Mouse (Mus musculus) adrenal gland, adult 2 months (tissue): ENCODE results near the gene Rnf182. TPM values are rescaled to one million over a fixed set of nuclear protein-coding genes. Genes with fewer than 3 reads are reported as not detected.

Experiments used
- DNase-seq: peaks from one replicate; pipeline ENCODE4 v3.0.0; 2021
- polyA plus RNA-seq: library from polyadenylated mRNA; depleted of rRNA; stranded (reverse); fragments of >200 nt; gene quantifications from 2 replicates; pipeline ENCODE4 v1.2.3, GENCODE M21; 2012; rRNA removed
- total RNA-seq, 2 experiments: library from RNA; stranded (reverse); gene quantifications; 2 replicates each; pipeline ENCODE4 v1.2.3; 2021

The Rnf182 gene
- total and polyA plus RNA-seq, 3 experiments = 0.16 to 1.9 (median 0.32) TPM

DNA sequence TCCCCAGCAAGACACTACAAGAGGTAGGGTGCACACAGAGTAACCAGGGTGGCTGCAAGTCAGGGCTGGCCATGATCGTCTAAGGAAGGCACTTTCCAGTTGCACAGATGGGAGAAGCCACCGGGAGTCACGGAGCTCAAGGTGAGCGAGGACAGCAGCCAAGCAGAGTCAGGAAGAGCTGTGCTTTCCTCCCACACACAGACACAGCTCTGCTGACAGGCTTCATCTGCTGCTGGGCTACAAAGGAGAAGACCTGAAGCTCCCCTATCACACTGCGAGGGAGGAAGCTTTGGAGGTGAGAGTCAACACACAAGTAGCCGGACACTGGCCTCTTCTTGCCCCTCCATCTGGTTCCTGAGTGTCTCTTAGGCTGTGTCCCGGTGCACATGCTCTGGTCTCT, 83.0 kb downstream of the Rnf182 start:
- no peak for DNase-seq

GRCm38 (mm10) chr13:43703471-43703870, 88.0 kb downstream of the Rnf182 start:
- DNase-seq = no peak

- DNase-seq = no peak
Measured at GRCm38 (mm10) chr13:43704533-43705116, 89.1 kb downstream of the Rnf182 start.

DNA sequence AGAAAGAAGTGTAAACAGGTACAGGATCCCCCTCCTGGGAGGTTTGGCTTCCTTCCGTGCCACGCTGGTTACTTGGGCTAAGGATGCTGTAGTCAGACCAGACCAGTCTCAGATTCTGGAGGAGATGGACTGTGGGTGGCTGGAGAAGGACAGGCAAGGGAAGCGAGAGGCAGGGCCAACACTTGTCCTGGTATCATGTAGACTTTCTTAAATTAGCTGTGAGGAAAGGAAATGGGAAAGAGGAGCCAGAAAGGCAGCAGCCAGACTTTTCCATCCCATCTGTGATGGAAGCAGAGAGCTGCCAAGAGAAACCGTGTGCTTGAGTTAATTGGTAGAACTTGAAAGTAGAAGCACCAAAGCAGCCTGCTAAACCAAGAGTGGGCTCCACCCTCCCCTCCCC, 90.9 kb downstream of the Rnf182 start:
- no peak for DNase-seq

DNA sequence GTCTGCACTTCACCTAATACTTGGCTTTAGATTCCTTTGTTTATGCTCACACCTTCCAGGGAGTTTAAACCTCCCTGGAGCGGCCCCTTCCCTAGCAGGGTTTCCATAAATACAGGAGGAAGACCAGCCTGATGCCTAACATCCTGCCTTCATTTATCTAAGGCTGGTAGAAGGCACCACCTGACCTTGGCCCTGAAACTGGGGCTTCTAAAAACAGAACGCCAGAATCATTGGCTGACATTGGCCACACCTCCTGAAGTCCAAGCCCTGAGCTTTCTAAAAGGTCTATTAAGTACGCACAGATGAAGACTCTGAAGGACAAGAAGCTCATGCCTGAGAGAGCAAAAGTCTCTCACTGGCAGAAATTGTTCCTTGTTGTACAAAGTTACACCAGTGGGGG, 94.0 kb downstream of the Rnf182 start:
- peak; percentile 26 for DNase-seq

GRCm38 (mm10) chr13:43711708-43712314, 96.3 kb downstream of the Rnf182 start:
- DNase-seq = no peak

DNA sequence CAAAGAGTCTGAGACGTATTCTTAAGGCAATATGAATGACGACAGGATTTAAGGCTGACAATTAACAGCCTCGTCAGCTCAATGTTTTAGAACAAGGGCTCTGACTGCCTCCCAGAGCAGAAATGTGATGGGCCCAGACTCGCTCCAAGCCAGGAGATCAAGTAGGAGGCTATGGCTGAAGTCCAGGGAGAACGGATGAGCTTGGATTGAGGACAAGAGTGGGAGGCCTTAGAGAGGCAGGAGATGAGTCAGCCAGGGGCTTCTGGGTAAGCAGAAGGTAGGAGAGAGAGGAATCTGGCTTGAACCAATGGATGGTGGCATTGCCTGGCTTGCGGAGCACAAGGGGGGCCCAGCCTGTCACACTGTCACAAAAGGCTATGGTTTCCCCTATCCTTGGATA, 99.2 kb downstream of the Rnf182 start:
- no peak for DNase-seq

DNA sequence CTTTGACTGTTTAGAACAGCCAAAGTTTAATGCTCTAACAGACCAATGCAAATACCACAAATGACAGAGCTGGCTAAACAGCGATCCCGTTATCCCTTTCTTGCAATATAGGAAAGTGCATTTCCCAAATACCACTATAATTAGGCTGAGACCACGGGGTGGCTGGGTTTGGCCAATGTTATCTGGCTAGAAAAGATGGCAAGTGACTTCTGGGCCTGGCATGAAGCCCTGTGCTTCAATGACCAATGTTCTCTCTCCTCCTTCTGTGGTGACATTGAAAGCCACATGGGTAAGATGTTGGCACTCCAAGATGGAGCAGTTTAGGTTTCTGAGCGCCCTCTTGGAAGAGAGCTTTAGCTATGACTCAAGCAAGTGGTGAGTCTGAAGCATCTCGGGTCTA, 100.0 kb downstream of the Rnf182 start:
- no peak for DNase-seq

DNA sequence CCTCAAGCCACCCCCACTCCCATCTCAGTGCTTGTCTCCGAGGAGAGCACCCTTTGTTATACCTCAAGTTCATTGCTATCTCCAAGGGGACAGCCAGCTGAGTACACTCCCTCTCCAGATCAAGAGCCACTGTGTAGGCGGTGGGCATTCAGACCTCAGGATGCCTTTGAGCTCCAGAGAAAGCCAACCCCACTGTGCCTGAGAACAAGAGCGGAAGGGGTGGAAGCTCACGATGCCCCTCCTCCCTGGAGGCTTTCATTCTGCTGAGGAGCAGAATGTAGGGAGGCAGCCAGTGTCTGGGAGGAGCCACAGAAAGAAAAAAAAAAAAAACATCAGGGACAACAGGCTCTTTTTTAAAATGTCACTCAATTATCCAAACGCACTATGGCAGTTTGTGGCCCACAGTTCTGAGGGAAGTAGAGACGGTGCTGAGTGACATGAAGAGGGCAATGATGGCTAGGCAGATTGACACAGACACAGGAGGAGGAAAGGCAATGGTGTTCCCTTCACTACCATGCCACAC, 101.1 kb downstream of the Rnf182 start:
- no peak for DNase-seq

GRCm38 (mm10) chr13:43718173-43718572, 102.7 kb downstream of the Rnf182 start:
- DNase-seq = no peak

GRCm38 (mm10) chr13:43720496-43720895, 105.0 kb downstream of the Rnf182 start:
- DNase-seq = no peak

Other genes starting within 250 kb of the Rnf182 start
- gene Nol7, start 217.3 kb upstream of the Rnf182 start, total RNA-seq = 100 to 1,000 TPM in 1 of 2 experiments, 10 to 100 TPM in 1; 93.4 to 120 TPM
- 87.4 and 105 TPM in 2 replicates for gene Nol7, start 217.3 kb upstream of the Rnf182 start, polyA plus RNA-seq
- 10 to 100 TPM; 54.0 to 82.3 TPM for gene Ranbp9, start 134.4 kb upstream of the Rnf182 start, total RNA-seq
- gene Ranbp9, start 134.4 kb upstream of the Rnf182 start, polyA plus RNA-seq = 26.0 and 50.8 TPM in 2 replicates
- 10 to 100 TPM; 40.7 to 51.6 TPM for gene Mcur1, start 55.5 kb upstream of the Rnf182 start, total RNA-seq
- 29.0 and 43.3 TPM in 2 replicates for gene Mcur1, start 55.5 kb upstream of the Rnf182 start, polyA plus RNA-seq
- gene Cd83, start 169.1 kb downstream of the Rnf182 start, total RNA-seq = 1 to 10 TPM; 2.5 to 3.8 TPM
- 3.0 and 3.7 TPM in 2 replicates for gene Cd83, start 169.1 kb downstream of the Rnf182 start, polyA plus RNA-seq